Mouse (Mus musculus) lung, embryonic 15.5 days (tissue): ENCODE results near the gene Gpr162. TPM values are rescaled to one million over a fixed set of nuclear protein-coding genes. Genes with fewer than 3 reads are reported as not detected.
"Not testable (repeated sequence)": the region's sequence is repeated elsewhere in the genome, so short reads cannot be mapped to it uniquely, and the experiment has no call there.

Source experiments
- ATAC-seq: fragments of 200-750 bp; cut with Nextera tagmentation; 2 replicates; pipeline ENCODE4 v1.8.0; 2017; ENCODE audit warnings: moderate number of reproducible peaks, borderline replicate concordance; ENCODE audit not compliant: low FRiP score, low TSS enrichment; ENCODE audit errors: extremely low read depth
- H3K27ac ChIP-seq: fragments of 300-500 bp; sonication (generic); 2 replicates; pipeline ENCODE4 v1.5.1; 2015; ENCODE audit warnings: moderate library complexity, mild to moderate bottlenecking, inconsistent platforms
- H3K27me3 ChIP-seq: fragments of 300-500 bp; sonication (generic); 2 replicates; pipeline ENCODE4 v1.6.1; 2015; ENCODE audit warnings: inconsistent platforms
- H3K36me3 ChIP-seq: fragments of 300-500 bp; sonication (generic); 2 replicates; pipeline ENCODE4 v1.6.1; 2015; ENCODE audit warnings: inconsistent platforms
- H3K4me1 ChIP-seq: fragments of 300-500 bp; sonication (generic); 2 replicates; pipeline ENCODE4 v1.6.1; 2015; ENCODE audit warnings: inconsistent platforms
- H3K4me2 ChIP-seq: fragments of 300-500 bp; sonication (generic); 2 replicates; pipeline ENCODE4 v1.6.1; 2015; ENCODE audit warnings: inconsistent platforms, mild to moderate bottlenecking, moderate library complexity
- H3K4me3 ChIP-seq: fragments of 300-500 bp; sonication (generic); 2 replicates; pipeline ENCODE4 v1.5.1; 2015; ENCODE audit warnings: mild to moderate bottlenecking, inconsistent platforms
- H3K9ac ChIP-seq: fragments of 300-500 bp; sonication (generic); 2 replicates; pipeline ENCODE4 v1.6.1; 2015; ENCODE audit warnings: inconsistent platforms
- H3K9me3 ChIP-seq: fragments of 300-500 bp; sonication (generic); 2 replicates; pipeline ENCODE4 v1.6.1; 2016; ENCODE audit warnings: inconsistent platforms
- WGBS: fragments of 180-500 bp; shearing (Covaris S2); methylation state at CpG from one replicate; pipeline ENCODE4 v1.1.7; 2015; 5-methylcytosine and 5-hydroxymethylcytosine counted together
- polyA plus RNA-seq: library from polyadenylated mRNA; unstranded; fragments of >200 nt; fragmentation: Nextera tagmentation; extraction: Ambion mirVana; gene quantifications from 2 replicates; pipeline ENCODE4 v1.2.1, GENCODE M21; 2015

The Gpr162 gene
- polyA plus RNA-seq, 1 experiment from 2014 or later = 0.59 TPM

- H3K4me3 ChIP-seq = peak overlapping the region; percentile 61
- not testable (repeated sequence) for H3K9ac ChIP-seq, H3K27ac ChIP-seq, H3K27me3 ChIP-seq, H3K9me3 ChIP-seq, ATAC-seq
- H3K4me1 ChIP-seq = peaks cover 34% of the 10 kb centered on the region
- H3K36me3 ChIP-seq = peaks cover 32% of the 10 kb centered on the region
- 84% methylated on average over 4 of the region's 4 CpGs for WGBS
- peak overlapping the region; percentile 85 for H3K4me2 ChIP-seq
These were observed 32.6 kb downstream of the Gpr162 start for GRCm38 (mm10) chr6:124831199-124831598.

- peak overlapping the region; percentile 93 for H3K27ac ChIP-seq
- no peaks in the 10 kb centered on the region for H3K27me3 ChIP-seq
- H3K9me3 ChIP-seq = no peaks in the 10 kb centered on the region
- under 1% methylated on average over 38 of the region's 38 CpGs for WGBS
- peak overlapping the region; percentile 61 for H3K4me3 ChIP-seq
- peak overlapping the region; percentile 75 for H3K9ac ChIP-seq
- ATAC-seq = peak; percentile 90
- peaks cover 27% of the 10 kb centered on the region for H3K4me1 ChIP-seq
- H3K36me3 ChIP-seq = peaks cover 42% of the 10 kb centered on the region
- H3K4me2 ChIP-seq = peak overlapping the region; percentile 85
These were observed 33.7 kb downstream of the Gpr162 start for GRCm38 (mm10) chr6:124829799-124830700.

GRCm38 (mm10) chr6:124828868-124829798 lies 34.6 kb downstream of the Gpr162 start, which contains the start of the genes Usp5 and Cdca3:
Gene Usp5 (minus strand): TSS chr6:124829484.
Gene Cdca3 (plus strand): TSS chr6:124829547.
- H3K27me3 ChIP-seq = no peaks in the 10 kb centered on the region
- H3K9ac ChIP-seq = peak within 1 kb of the TSS; percentile 75
- H3K4me2 ChIP-seq = peak within 1 kb of the TSS; percentile 85
- peak; percentile 95 for ATAC-seq
- H3K4me3 ChIP-seq = peak within 1 kb of the TSS; percentile 61
- peaks cover 43% of the 10 kb centered on the region for H3K36me3 ChIP-seq
- H3K9me3 ChIP-seq = no peaks in the 10 kb centered on the region
- H3K4me1 ChIP-seq = peaks cover 27% of the 10 kb centered on the region
- H3K27ac ChIP-seq = peak within 1 kb of the TSS; percentile 93
- 0% methylated on average over 55 of the region's 55 CpGs for WGBS

- H3K36me3 ChIP-seq = peaks cover 47% of the 10 kb centered on the region
- no peak for ATAC-seq
- 18% methylated on average over 10 of the region's 10 CpGs for WGBS
These were observed 35.6 kb downstream of the Gpr162 start for GRCm38 (mm10) chr6:124828101-124828592.

GRCm38 (mm10) chr6:124822049-124822448 lies 41.7 kb downstream of the Gpr162 start:
- Histone ChIP-seq H3K36me3 (peaks cover 93% of the 10 kb centered on the region), H3K4me1 (0 out of 2 replicates have a peak, but pooled peaks cover under 1% of the 10 kb centered on the region), H3K4me2 (no peak overlapping the region), H3K27ac (no peak overlapping the region), H3K9me3 (no peaks in the 10 kb centered on the region), H3K9ac (no peak overlapping the region), H3K4me3 (no peak overlapping the region), H3K27me3 (no peaks in the 10 kb centered on the region)
- no peak for ATAC-seq
- WGBS = 94% methylated on average over 4 of the region's 4 CpGs

More at GRCm38 (mm10) chr6:124828101-124828592, 35.6 kb downstream of the Gpr162 start:
- Histone ChIP-seq H3K4me1 (peaks cover 27% of the 10 kb centered on the region), H3K4me2 (peak overlapping the region; percentile 82), H3K27ac (peak overlapping the region; percentile 27), H3K9me3 (no peaks in the 10 kb centered on the region), H3K27me3 (no peaks in the 10 kb centered on the region), H3K4me3 (peak overlapping the region; percentile 61), H3K9ac (peak overlapping the region; percentile 62)

GRCm38 (mm10) chr6:124820891-124821290 lies 42.9 kb downstream of the Gpr162 start:
- no peaks in the 10 kb centered on the region for H3K4me1 ChIP-seq
- H3K4me3 ChIP-seq = no peak overlapping the region
- no peaks in the 10 kb centered on the region for H3K27me3 ChIP-seq
- H3K4me2 ChIP-seq = no peak overlapping the region
- H3K9me3 ChIP-seq = no peaks in the 10 kb centered on the region
- no peak overlapping the region for H3K9ac ChIP-seq
- H3K27ac ChIP-seq = no peak overlapping the region
- WGBS = 88% methylated on average over 5 of the region's 5 CpGs
- H3K36me3 ChIP-seq = peaks cover 96% of the 10 kb centered on the region
- no peak for ATAC-seq

- no peaks in the 10 kb centered on the region for H3K27me3 ChIP-seq
- H3K4me2 ChIP-seq = no peak overlapping the region
- no peak overlapping the region for H3K4me3 ChIP-seq
- peaks cover 71% of the 10 kb centered on the region for H3K36me3 ChIP-seq
- no peak overlapping the region for H3K9ac ChIP-seq
- ATAC-seq = no peak
- H3K4me1 ChIP-seq = peaks cover 12% of the 10 kb centered on the region
- no peaks in the 10 kb centered on the region for H3K9me3 ChIP-seq
- WGBS = 89% methylated on average over 8 of the region's 8 CpGs
- no peak overlapping the region for H3K27ac ChIP-seq
These were observed 45.8 kb downstream of the Gpr162 start for GRCm38 (mm10) chr6:124817971-124818370.

GRCm38 (mm10) chr6:124817563-124817962 lies 46.2 kb downstream of the Gpr162 start:
- no peak overlapping the region for H3K4me2 ChIP-seq
- no peaks in the 10 kb centered on the region for H3K27me3 ChIP-seq
- peaks cover 16% of the 10 kb centered on the region for H3K4me1 ChIP-seq
- no peak overlapping the region for H3K4me3 ChIP-seq
- no peak overlapping the region for H3K27ac ChIP-seq
- no peak overlapping the region for H3K9ac ChIP-seq
- H3K36me3 ChIP-seq = peaks cover 67% of the 10 kb centered on the region
- ATAC-seq = no peak
- no peaks in the 10 kb centered on the region for H3K9me3 ChIP-seq
- WGBS = 95% methylated on average over 8 of the region's 8 CpGs

- Histone ChIP-seq H3K4me3 (no peak overlapping the region), H3K4me1 (peaks cover 20% of the 10 kb centered on the region), H3K4me2 (no peak overlapping the region), H3K9ac (no peak overlapping the region), H3K9me3 (no peaks in the 10 kb centered on the region), H3K36me3 (peaks cover 64% of the 10 kb centered on the region), H3K27ac (no peak overlapping the region), H3K27me3 (no peaks in the 10 kb centered on the region)
- WGBS = 95% methylated on average over 11 of the region's 11 CpGs
- ATAC-seq = no peak
These were observed 46.7 kb downstream of the Gpr162 start for GRCm38 (mm10) chr6:124817125-124817524.

GRCm38 (mm10) chr6:124816611-124817010 lies 47.2 kb downstream of the Gpr162 start:
- ATAC-seq = no peak
- Histone ChIP-seq H3K36me3 (peaks cover 64% of the 10 kb centered on the region), H3K9me3 (no peaks in the 10 kb centered on the region), H3K27ac (no peak overlapping the region), H3K4me3 (no peak overlapping the region), H3K4me2 (no peak overlapping the region), H3K4me1 (peaks cover 25% of the 10 kb centered on the region), H3K9ac (no peak overlapping the region), H3K27me3 (no peaks in the 10 kb centered on the region)
- 81% methylated on average over 4 of the region's 4 CpGs for WGBS
